Comparison of ENCODE assay signal across 20 mouse cellular contexts in genomic region chr3:82315728-82316127, GRCm38 (mm10). TPM values are rescaled to one million over a fixed set of nuclear protein-coding genes. Genes with fewer than 3 reads are reported as not detected.
A peak's percentile ranks its signal among the peaks of the same experiment; 100 is the strongest.
DNase-seq lines count a peak whose midpoint lies in the region; TF ChIP-seq lines count a peak whose summit lies in the region.
"Had no signal": no experiment of that assay in that cellular context is flagged by ENCODE, and none has a peak within 500 bp of the region (broad histone marks: within the 10 kb centered on the region; RNA-seq: fewer than 3 reads in every experiment).

No protein-coding gene starts in this region.

- intact Hi-C loops in left cerebral cortex, adult 2 months (cut with DNase I): loop anchor here (5.0 kb wide), 1 partner anchor 123 kb away; no protein-coding TSS in a partner anchor

- no peak overlapping the region for H3K4me3 ChIP-seq in left cerebral cortex, adult 2 months
- H3K4me3 ChIP-seq: embryonic facial prominence, embryonic 13.5 days; embryonic facial prominence, embryonic 15.5 days; erythroblast, embryonic 14.5 days; forebrain, embryonic 10.5 days; forebrain, embryonic 12.5 days had no signal

- TF ChIP-seq CTCF in left cerebral cortex, adult 2 months (IDR thresholded peaks at IDR 0.05): no peak

- DNase-seq in frontal cortex, adult 2 months (ENCODE audit: extremely low spot score in 1 of 2, low spot score in 1 of 2): peak; percentile 14 to 28
- no peak for DNase-seq in frontal cortex, postnatal 36 days (ENCODE audit: low spot score in 2 of 2)
- DNase-seq in left cerebral cortex, adult 2 months (ENCODE audit: extremely low spot score in 1 of 2, low spot score in 2 of 2): no peak
- no peak for DNase-seq in left cerebral cortex, adult 18-20 months (ENCODE audit: low spot score in 2 of 2)
- peak; percentile 62 for DNase-seq in telencephalon, adult 2 months (ENCODE audit: low read depth, low spot score)
- DNase-seq in embryo, embryonic 11 days: no peak
- DNase-seq: adrenal gland, adult 2 months; adrenal gland, postnatal 10 days; adrenal gland, postnatal 25 days; cerebellum, adult 11-12 months; cerebellum, adult 2 months; cerebellum, adult 9-10 months; cerebellum, postnatal 10 days; cerebellum, postnatal 25 days had no signal

- peak overlapping the region; percentile 25; the same call in 1 of the 2 replicates for H3K27ac ChIP-seq in left cerebral cortex, adult 2 months
- H3K27ac ChIP-seq: embryonic facial prominence, embryonic 13.5 days; embryonic facial prominence, embryonic 15.5 days; forebrain, embryonic 10.5 days; forebrain, embryonic 12.5 days had no signal

RNA-seq across cellular contexts. Expression of gene Map9, which starts 42.1 kb away (rescaled TPM):
- polyA plus RNA-seq in frontal cortex, adult 2 months (2012; rRNA removed): 36.6 TPM in 2 replicates
- 10 to 100 TPM; 94.8 TPM for total RNA-seq in left cerebral cortex, adult 2 months (2021)
- 10 to 100 TPM; 88.9 to 95.6 TPM for total RNA-seq in left cerebral cortex, adult 18-20 months (2021)
- total RNA-seq: MEL had no signal
- polyA plus RNA-seq: erythroblast, embryonic 14.5 days had no signal

Comparison
In these comparisons a context has a peak if more than half of its experiments do, and no peak if none do; other contexts are left out.
1. DNase-seq: peak in frontal cortex, adult 2 months (2 of 2) and telencephalon, adult 2 months (single experiment); none in frontal cortex, postnatal 36 days (0 of 2), left cerebral cortex, adult 2 months (0 of 2), left cerebral cortex, adult 18-20 months (0 of 2) and embryo, embryonic 11 days (single experiment).